Mouse (Mus musculus): Measurements from ENCODE around the gene Shmt2. TPM values are rescaled to one million over a fixed set of nuclear protein-coding genes. Genes with fewer than 3 reads are reported as not detected.

Shmt2 gene
- polyA plus RNA-seq, 1 experiment from 2014 or later, result 38.9 TPM

GRCm38 (mm10) chr10:127509837-127510701, 12.2 kb downstream of the Shmt2 start:
- H3K4me1 ChIP-seq (replicated peaks; ENCODE audit: control insufficient read depth, insufficient read depth), result peaks cover 11% of the 10 kb centered on the region
- 0 out of 2 replicates have a peak overlapping the region, but pooled peaks have one; percentile 58 for H3K4me2 ChIP-seq (replicated peaks; ENCODE audit: low read depth)
- H3K27me3 ChIP-seq (ENCODE audit: control insufficient read depth, insufficient read depth, low read length), result peaks cover 6% of the 10 kb centered on the region; the same call in 1 of the 2 replicates
- 37% methylated on average over 16 of the region's 17 CpGs for WGBS
- no peak overlapping the region for H3K4me3 ChIP-seq (ENCODE audit: low read depth, low read length)
- no peak for DNase-seq (ENCODE audit: low spot score)
- TF ChIP-seq CTCF (IDR thresholded peaks at IDR 0.05; ENCODE audit: low read depth) (no peak), EP300 (optimal IDR thresholded peaks at IDR 0.05) (no peak)
- no peak overlapping the region for H3K27ac ChIP-seq (replicated peaks)
- H3K9me3 ChIP-seq (ENCODE audit: control insufficient read depth, low read length), result no peaks in the 10 kb centered on the region
- H3K36me3 ChIP-seq (ENCODE audit: control insufficient read depth, insufficient read depth, low read length), result no peaks in the 10 kb centered on the region
- no peak overlapping the region for H3K9ac ChIP-seq (ENCODE audit: low read length)
- no peak for ATAC-seq (ENCODE audit: low FRiP score, low TSS enrichment)

- WGBS, result 4% methylated on average over 32 of the region's 35 CpGs
- DNase-seq (ENCODE audit: low spot score) (peak; percentile 88), ATAC-seq (ENCODE audit: low FRiP score, low TSS enrichment) (peak; percentile 33)
- H3K27ac ChIP-seq (replicated peaks), result no peak overlapping the region
- no peaks in the 10 kb centered on the region for H3K9me3 ChIP-seq (ENCODE audit: control insufficient read depth, low read length)
- peak; percentile 88 for TF ChIP-seq CTCF (IDR thresholded peaks at IDR 0.05; ENCODE audit: low read depth)
- TF ChIP-seq EP300 (optimal IDR thresholded peaks at IDR 0.05), result no peak
- H3K4me2 ChIP-seq (replicated peaks; ENCODE audit: low read depth), result peak overlapping the region; percentile 58
- no peaks in the 10 kb centered on the region for H3K36me3 ChIP-seq (ENCODE audit: control insufficient read depth, insufficient read depth, low read length)
- H3K9ac ChIP-seq (ENCODE audit: low read length), result no peak overlapping the region
- peaks cover 6% of the 10 kb centered on the region; the same call in 1 of the 2 replicates for H3K27me3 ChIP-seq (ENCODE audit: control insufficient read depth, insufficient read depth, low read length)
- H3K4me3 ChIP-seq (ENCODE audit: low read depth, low read length), result peak overlapping the region; percentile 34
- peaks cover 11% of the 10 kb centered on the region for H3K4me1 ChIP-seq (replicated peaks; ENCODE audit: control insufficient read depth, insufficient read depth)
These were observed 13.0 kb downstream of the Shmt2 start for GRCm38 (mm10) chr10:127509051-127509836.

DNA sequence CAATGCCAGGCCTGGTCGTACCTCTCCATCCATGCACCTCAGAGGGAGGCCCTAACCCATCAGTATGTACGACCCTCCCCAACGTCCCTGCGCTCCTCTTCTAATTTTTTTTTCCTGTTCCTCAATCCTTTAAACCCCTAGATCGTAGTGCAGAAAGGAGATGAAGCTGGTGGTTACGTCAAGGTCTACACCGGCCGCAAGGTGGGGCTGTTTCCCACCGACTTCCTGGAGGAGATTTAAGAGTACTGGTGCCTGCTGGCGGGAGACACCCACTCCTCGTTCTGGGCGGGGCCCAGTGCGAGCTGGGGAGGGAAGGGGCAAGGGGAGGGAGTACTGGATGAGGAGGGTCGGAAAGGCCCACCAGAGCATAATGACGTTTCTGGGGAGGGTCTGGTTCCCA, 14.0 kb downstream of the Shmt2 start:
- 10% methylated on average over 15 of the region's 15 CpGs for WGBS
- H3K27ac ChIP-seq (replicated peaks), result no peak overlapping the region
- no peak overlapping the region; the same call in 1 of the 2 replicates for H3K9ac ChIP-seq (ENCODE audit: low read length)
- H3K9me3 ChIP-seq (ENCODE audit: control insufficient read depth, low read length), result no peaks in the 10 kb centered on the region
- ATAC-seq (ENCODE audit: low FRiP score, low TSS enrichment), result no peak
- peak; percentile 83 for TF ChIP-seq CTCF (IDR thresholded peaks at IDR 0.05; ENCODE audit: low read depth)
- TF ChIP-seq EP300 (optimal IDR thresholded peaks at IDR 0.05), result no peak
- peak; percentile 89 for DNase-seq (ENCODE audit: low spot score)
- H3K27me3 ChIP-seq (ENCODE audit: control insufficient read depth, insufficient read depth, low read length), result peaks cover 6% of the 10 kb centered on the region; the same call in 1 of the 2 replicates
- peak overlapping the region; percentile 36; the same call in 1 of the 2 replicates for H3K4me2 ChIP-seq (replicated peaks; ENCODE audit: low read depth)
- 0 out of 2 replicates have a peak, but pooled peaks cover 3% of the 10 kb centered on the region for H3K36me3 ChIP-seq (ENCODE audit: control insufficient read depth, insufficient read depth, low read length)
- H3K4me3 ChIP-seq (ENCODE audit: low read depth, low read length), result no peak overlapping the region
- peaks cover 7% of the 10 kb centered on the region; the same call in 1 of the 2 replicates for H3K4me1 ChIP-seq (replicated peaks; ENCODE audit: control insufficient read depth, insufficient read depth)

DNA sequence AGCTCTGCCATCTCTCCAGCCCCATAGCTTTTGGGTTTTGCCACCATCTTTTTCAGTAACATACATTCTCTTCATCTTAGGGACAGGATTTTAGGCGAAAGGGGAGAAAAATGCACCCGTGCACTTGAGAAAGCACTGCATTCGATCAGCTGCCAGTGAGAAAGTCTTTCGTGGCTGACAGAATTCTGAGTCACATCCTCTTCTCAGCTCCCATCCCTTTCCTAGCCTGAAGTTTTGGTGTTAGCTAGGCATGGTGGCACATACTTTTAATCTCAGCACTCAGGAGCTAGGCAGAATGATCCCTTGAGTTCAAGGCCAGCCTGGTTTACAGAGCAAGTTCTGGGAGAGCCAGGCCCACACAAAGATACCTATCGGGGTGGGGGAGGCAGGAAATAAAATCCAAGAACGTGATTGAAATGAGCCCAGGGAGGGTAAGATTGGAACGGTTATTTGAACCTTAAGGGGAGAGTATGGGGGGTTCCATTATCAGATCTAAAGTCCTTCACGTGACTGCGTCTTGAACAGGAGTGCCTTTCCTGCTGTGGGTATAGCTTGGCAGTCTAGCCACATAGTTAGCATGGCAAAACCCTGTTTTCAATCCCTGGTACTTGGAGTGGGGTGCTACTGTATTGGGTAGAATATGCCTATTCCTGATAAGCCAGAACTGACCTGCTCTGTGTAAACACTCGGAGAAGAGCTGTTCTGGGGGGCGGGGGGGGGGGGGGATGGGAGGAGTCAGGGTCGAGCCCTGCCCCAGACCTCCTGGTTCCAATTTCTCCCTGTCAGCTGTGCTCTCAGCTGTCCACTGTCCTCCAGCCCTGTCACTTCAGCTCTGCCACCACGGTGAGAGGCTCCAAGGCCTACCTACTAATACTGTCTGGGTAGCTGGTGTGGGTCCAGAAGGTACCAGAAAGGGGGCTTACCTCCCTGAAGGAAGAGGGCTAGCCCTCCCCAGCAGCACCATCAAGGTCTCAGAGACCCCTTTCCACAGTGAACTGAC, 21.1 kb downstream of the Shmt2 start, which contains the start of gene Stac3:
Gene Stac3 (plus strand): TSS at position 793 of the 1,000 bp plus-strand sequence.
- peaks cover 21% of the 10 kb centered on the region for H3K36me3 ChIP-seq (ENCODE audit: control insufficient read depth, insufficient read depth, low read length)

GRCm38 (mm10) chr10:127500042-127500441, 22.2 kb downstream of the Shmt2 start:
- no peak for DNase-seq (ENCODE audit: low spot score)
- 79% methylated on average over 4 of the region's 4 CpGs for WGBS
- Histone ChIP-seq H3K9ac (ENCODE audit: low read length) (no peak overlapping the region), H3K4me3 (ENCODE audit: low read depth, low read length) (no peak overlapping the region), H3K9me3 (ENCODE audit: control insufficient read depth, low read length) (no peaks in the 10 kb centered on the region), H3K27ac (replicated peaks) (no peak overlapping the region), H3K36me3 (ENCODE audit: control insufficient read depth, insufficient read depth, low read length) (peaks cover 26% of the 10 kb centered on the region), H3K27me3 (ENCODE audit: control insufficient read depth, insufficient read depth, low read length) (no peaks in the 10 kb centered on the region), H3K4me1 (replicated peaks; ENCODE audit: control insufficient read depth, insufficient read depth) (no peaks in the 10 kb centered on the region), H3K4me2 (replicated peaks; ENCODE audit: low read depth) (no peak overlapping the region)
- no peak for ATAC-seq (ENCODE audit: low FRiP score, low TSS enrichment)
- TF ChIP-seq CTCF (IDR thresholded peaks at IDR 0.05; ENCODE audit: low read depth), result no peak
- no peak for TF ChIP-seq EP300 (optimal IDR thresholded peaks at IDR 0.05)

More for the DNA sequence above, 21.1 kb downstream of the Shmt2 start, which contains the start of gene Stac3:
- 0 out of 2 replicates have a peak, but pooled peaks have one; percentile 28 for ATAC-seq (ENCODE audit: low FRiP score, low TSS enrichment)
- DNase-seq (ENCODE audit: low spot score), result no peak
- 68% methylated on average over 12 of the region's 13 CpGs for WGBS
- Histone ChIP-seq H3K27ac (replicated peaks) (no peak within 1 kb of the TSS), H3K4me3 (ENCODE audit: low read depth, low read length) (no peak within 1 kb of the TSS), H3K4me1 (replicated peaks; ENCODE audit: control insufficient read depth, insufficient read depth) (no peaks in the 10 kb centered on the region), H3K9ac (ENCODE audit: low read length) (no peak within 1 kb of the TSS), H3K9me3 (ENCODE audit: control insufficient read depth, low read length) (no peaks in the 10 kb centered on the region), H3K27me3 (ENCODE audit: control insufficient read depth, insufficient read depth, low read length) (no peaks in the 10 kb centered on the region), H3K4me2 (replicated peaks; ENCODE audit: low read depth) (no peak within 1 kb of the TSS)
- TF ChIP-seq CTCF (IDR thresholded peaks at IDR 0.05; ENCODE audit: low read depth) (no peak), EP300 (optimal IDR thresholded peaks at IDR 0.05) (no peak)

All from stomach, postnatal 0 days (tissue).